In the genomic region with DNA sequence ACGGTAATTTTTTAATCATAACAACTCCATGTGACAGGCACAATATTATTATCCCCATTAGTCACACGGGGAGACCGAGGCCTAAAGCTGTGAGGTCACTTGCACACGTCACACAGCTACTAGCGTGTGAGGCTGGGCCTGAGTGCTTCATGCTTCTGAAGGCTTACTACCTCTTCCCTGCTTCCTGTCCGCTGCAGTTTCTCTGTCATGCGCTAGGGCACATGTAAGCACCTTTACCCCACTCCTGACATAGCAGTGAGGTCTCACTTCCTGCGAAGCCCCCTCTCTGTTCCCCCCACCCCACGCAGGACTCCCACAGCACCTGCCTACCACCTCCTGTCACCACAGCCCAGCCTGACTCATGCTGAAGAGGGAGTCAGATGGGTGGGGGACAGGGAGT, we compare ENCODE assay signal across 11 mouse cellular contexts. TPM values are rescaled to one million over a fixed set of nuclear protein-coding genes. Genes with fewer than 3 reads are reported as not detected.
DNase-seq lines count a peak whose midpoint lies in the region; ATAC-seq and TF ChIP-seq lines count a peak whose summit lies in the region.
"Had no signal": no experiment of that assay in that cellular context is flagged by ENCODE, and none has a peak within 500 bp of the region (broad histone marks: within the 10 kb centered on the region; RNA-seq: fewer than 3 reads in every experiment).

No protein-coding gene starts in this region.

- H3K4me1 ChIP-seq in kidney, postnatal 0 days (replicated peaks; ENCODE audit: insufficient read depth, low read length): peaks cover 4% of the 10 kb centered on the region
- H3K4me1 ChIP-seq in kidney, adult 2 months (ENCODE audit: control insufficient read depth, insufficient read depth, low read length): no peaks in the 10 kb centered on the region

- no peaks in the 10 kb centered on the region for H3K27me3 ChIP-seq in kidney, postnatal 0 days (ENCODE audit: insufficient read depth, low read length)
- no peaks in the 10 kb centered on the region for H3K27me3 ChIP-seq in splenic B cell, adult 2 months (ENCODE audit: control insufficient read depth, insufficient read depth, low read length, poor library complexity, severe bottlenecking)
- no peaks in the 10 kb centered on the region for H3K27me3 ChIP-seq in kidney, adult 2 months (replicated peaks; ENCODE audit: control insufficient read depth, insufficient read depth, low read length)

- no peaks in the 10 kb centered on the region for H3K9me3 ChIP-seq in kidney, postnatal 0 days (replicated peaks; ENCODE audit: low read length)
- H3K9me3 ChIP-seq: midbrain, embryonic 10.5 days had no signal

- WGBS in kidney, postnatal 0 days: 77% methylated on average over 9 of the region's 9 CpGs
- 79% methylated on average over 9 of the region's 9 CpGs for WGBS in kidney, adult 2 months

- no peak for DNase-seq in kidney, postnatal 0 days (ENCODE audit: low spot score)
- no peak for DNase-seq in kidney, adult 18-20 months
- peak; percentile 21 to 50 for DNase-seq in CD8-positive naive resting alpha-beta T cell, adult 2 months (ENCODE audit: low read depth in 2 of 2, low spot score in 2 of 2)
- DNase-seq in induced T-regulatory cell, adult 2 months (ENCODE audit: low read depth): peak; percentile 79
- peak; percentile 47 for DNase-seq in splenic B cell, adult 2 months (ENCODE audit: low read depth, low spot score)
- DNase-seq in liver: no peak
- DNase-seq in kidney, adult 2 months: no peak
- DNase-seq: gastrocnemius, postnatal 36 days; kidney, postnatal 14 days had no signal

- no peak overlapping the region for H3K4me2 ChIP-seq in kidney, postnatal 0 days (ENCODE audit: low read length)

- ATAC-seq in kidney, postnatal 0 days (replicated peaks; ENCODE audit: low FRiP score, low read depth): peak; percentile 38; the same call in 1 of the 2 replicates

- no peak for TF ChIP-seq POLR2A in kidney, adult 2 months (IDR thresholded peaks at IDR 0.05; ENCODE audit: low read depth, low read length)

- no peak for TF ChIP-seq CTCF in kidney, postnatal 0 days (IDR thresholded peaks at IDR 0.05; ENCODE audit: low read depth)
- no peak for TF ChIP-seq CTCF in kidney, adult 2 months (conservative IDR thresholded peaks at IDR 0.05; ENCODE audit: insufficient read depth, insufficient read length, low read depth, low read length)

- no peak overlapping the region for H3K9ac ChIP-seq in kidney, postnatal 0 days (ENCODE audit: low read depth, low read length)
- H3K9ac ChIP-seq: liver, embryonic 14.5 days had no signal

- no peak overlapping the region for H3K4me3 ChIP-seq in kidney, postnatal 0 days (replicated peaks; ENCODE audit: low read depth, low read length)
- no peak overlapping the region for H3K4me3 ChIP-seq in kidney, adult 2 months (ENCODE audit: insufficient read depth, low read depth, low read length)
- H3K4me3 ChIP-seq: midbrain, embryonic 10.5 days had no signal

- no peak overlapping the region for H3K27ac ChIP-seq in kidney, postnatal 0 days
- no peak overlapping the region for H3K27ac ChIP-seq in kidney, adult 2 months (ENCODE audit: insufficient read depth, low read depth, low read length)
- H3K27ac ChIP-seq: liver, embryonic 14.5 days; midbrain, embryonic 10.5 days had no signal

- no peaks in the 10 kb centered on the region for H3K36me3 ChIP-seq in kidney, postnatal 0 days (ENCODE audit: insufficient read depth, low read length)
- no peaks in the 10 kb centered on the region for H3K36me3 ChIP-seq in splenic B cell, adult 2 months (ENCODE audit: control insufficient read depth, insufficient read depth, low read length, poor library complexity, severe bottlenecking)
- no peaks in the 10 kb centered on the region for H3K36me3 ChIP-seq in kidney, adult 2 months (ENCODE audit: control insufficient read depth, insufficient read depth, low read length)
- H3K36me3 ChIP-seq: midbrain, embryonic 10.5 days had no signal

RNA-seq across cellular contexts. Expression of gene Fyn, which starts 8.0 kb away (rescaled TPM):
- polyA plus RNA-seq in kidney, postnatal 0 days (2015; fragmentation: Nextera tagmentation; extraction: Ambion mirVana): 23.7 and 27.8 TPM in 2 replicates
- 10.6 and 12.9 TPM in 2 replicates for polyA plus RNA-seq in kidney, adult 2 months (2012; rRNA removed)

Comparison
In these comparisons a context has a peak if more than half of its experiments do, and no peak if none do; other contexts are left out.
1. DNase-seq: peak in CD8-positive naive resting alpha-beta T cell, adult 2 months (2 of 2), induced T-regulatory cell, adult 2 months (single experiment) and splenic B cell, adult 2 months (single experiment); none in kidney, postnatal 0 days (single experiment), kidney, adult 18-20 months (single experiment), liver (single experiment) and kidney, adult 2 months (single experiment).